Mouse (Mus musculus): ENCODE data around the gene Gxylt2.

Gene Gxylt2

GRCm38 (mm10) chr6:100848682-100849375, 144.3 kb downstream of the Gxylt2 start:
- DNase-seq (ENCODE audit: low read depth), result peak; percentile 60

- DNase-seq (ENCODE audit: low read depth), result no peak
Measured at GRCm38 (mm10) chr6:100850671-100851081, 146.1 kb downstream of the Gxylt2 start.

- DNase-seq (ENCODE audit: low read depth), result no peak
Measured at GRCm38 (mm10) chr6:100851083-100851482, 146.5 kb downstream of the Gxylt2 start.

Data from NIH3T3 (cell line).